Mouse (Mus musculus): ENCODE results near the gene Mfn1.

Gene Mfn1

DNA sequence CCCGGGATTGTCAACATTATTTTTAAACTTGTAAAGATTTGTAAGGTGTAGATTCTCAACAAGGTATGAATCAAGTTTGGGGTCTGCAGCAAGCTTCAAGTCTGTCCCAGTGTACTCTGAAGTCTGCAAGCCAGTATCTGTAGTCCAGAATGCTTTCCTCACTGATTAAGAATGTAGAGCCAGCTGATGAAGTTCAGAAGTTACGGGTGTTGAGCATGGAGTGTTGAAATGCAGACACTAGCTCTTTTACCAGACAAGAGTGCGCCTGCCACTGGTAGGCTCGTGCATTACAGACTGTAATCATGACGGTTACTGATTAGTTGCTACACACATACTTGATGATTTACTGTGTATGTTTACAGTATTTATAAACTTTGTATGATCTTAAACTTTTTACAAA, 49.5 kb downstream of the Mfn1 start:
- peaks cover 19% of the 10 kb centered on the region for H3K36me3 ChIP-seq (ENCODE audit: insufficient read depth, low read length)
- H3K4me3 ChIP-seq (replicated peaks; ENCODE audit: low read length): no peak overlapping the region
- H3K27me3 ChIP-seq (ENCODE audit: insufficient read depth, low read length): no peaks in the 10 kb centered on the region
- peaks cover 42% of the 10 kb centered on the region for H3K4me1 ChIP-seq (replicated peaks; ENCODE audit: low read depth, low read length)
- no peaks in the 10 kb centered on the region for H3K9me3 ChIP-seq (ENCODE audit: low read length)
- no peak for TF ChIP-seq NANOG (IDR thresholded peaks at IDR 0.05; ENCODE audit: borderline replicate concordance, low read length)
- peak; percentile 18; the same call in 1 of the 2 replicates for TF ChIP-seq CTCF (conservative IDR thresholded peaks at IDR 0.05; ENCODE audit: low read length)
- TF ChIP-seq POU5F1 (IDR thresholded peaks at IDR 0.05; ENCODE audit: borderline replicate concordance, low read length): no peak

DNA sequence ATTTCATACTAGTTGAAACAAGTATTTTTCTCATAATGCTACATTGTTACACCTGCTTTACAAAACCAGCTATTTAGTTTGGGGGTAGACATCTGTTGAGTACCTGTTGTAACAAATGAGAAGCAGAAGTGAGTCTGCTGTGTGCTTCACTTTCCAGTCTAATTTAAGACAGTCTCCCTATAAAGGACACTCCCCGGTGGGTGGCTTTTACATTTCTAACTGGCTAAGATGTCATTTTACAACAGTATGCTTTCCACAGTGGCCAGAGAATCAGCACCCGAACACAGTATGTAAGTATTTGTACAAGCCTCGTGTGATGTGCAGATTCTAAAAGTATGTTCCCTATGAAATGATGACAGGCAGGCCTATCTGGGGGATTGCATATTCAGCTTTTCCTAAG, 51.5 kb downstream of the Mfn1 start:
- Histone ChIP-seq H3K9me3 (ENCODE audit: low read length) (no peaks in the 10 kb centered on the region), H3K36me3 (ENCODE audit: insufficient read depth, low read length) (peaks cover 13% of the 10 kb centered on the region), H3K4me1 (replicated peaks; ENCODE audit: low read depth, low read length) (peaks cover 33% of the 10 kb centered on the region), H3K4me3 (replicated peaks; ENCODE audit: low read length) (no peak overlapping the region), H3K27me3 (ENCODE audit: insufficient read depth, low read length) (no peaks in the 10 kb centered on the region)
- TF ChIP-seq POU5F1 (IDR thresholded peaks at IDR 0.05; ENCODE audit: borderline replicate concordance, low read length) (no peak), CTCF (conservative IDR thresholded peaks at IDR 0.05; ENCODE audit: low read length) (no peak), NANOG (IDR thresholded peaks at IDR 0.05; ENCODE audit: borderline replicate concordance, low read length) (no peak)

- no peak overlapping the region for H3K4me3 ChIP-seq (replicated peaks; ENCODE audit: low read length)
- peaks cover 25% of the 10 kb centered on the region for H3K4me1 ChIP-seq (replicated peaks; ENCODE audit: low read depth, low read length)
- H3K27me3 ChIP-seq (ENCODE audit: insufficient read depth, low read length): no peaks in the 10 kb centered on the region
- no peaks in the 10 kb centered on the region for H3K9me3 ChIP-seq (ENCODE audit: low read length)
- no peak for TF ChIP-seq NANOG (IDR thresholded peaks at IDR 0.05; ENCODE audit: borderline replicate concordance, low read length)
- TF ChIP-seq POU5F1 (IDR thresholded peaks at IDR 0.05; ENCODE audit: borderline replicate concordance, low read length): no peak
- no peak for TF ChIP-seq CTCF (conservative IDR thresholded peaks at IDR 0.05; ENCODE audit: low read length)
- H3K36me3 ChIP-seq (ENCODE audit: insufficient read depth, low read length): peaks cover 15% of the 10 kb centered on the region
Observed at GRCm38 (mm10) chr3:32581911-32582310, 52.6 kb downstream of the Mfn1 start.

- Histone ChIP-seq H3K36me3 (ENCODE audit: insufficient read depth, low read length) (peaks cover 24% of the 10 kb centered on the region), H3K4me3 (replicated peaks; ENCODE audit: low read length) (no peak overlapping the region), H3K9me3 (ENCODE audit: low read length) (no peaks in the 10 kb centered on the region), H3K4me1 (replicated peaks; ENCODE audit: low read depth, low read length) (peaks cover 9% of the 10 kb centered on the region), H3K27me3 (ENCODE audit: insufficient read depth, low read length) (no peaks in the 10 kb centered on the region)
- no peak for TF ChIP-seq POU5F1 (IDR thresholded peaks at IDR 0.05; ENCODE audit: borderline replicate concordance, low read length)
- TF ChIP-seq CTCF (conservative IDR thresholded peaks at IDR 0.05; ENCODE audit: low read length): no peak
- TF ChIP-seq NANOG (IDR thresholded peaks at IDR 0.05; ENCODE audit: borderline replicate concordance, low read length): no peak
Observed at GRCm38 (mm10) chr3:32583489-32583888, 54.2 kb downstream of the Mfn1 start.

GRCm38 (mm10) chr3:32586274-32586673, 57.0 kb downstream of the Mfn1 start:
- H3K36me3 ChIP-seq (ENCODE audit: insufficient read depth, low read length): peaks cover 32% of the 10 kb centered on the region
- no peaks in the 10 kb centered on the region for H3K4me1 ChIP-seq (replicated peaks; ENCODE audit: low read depth, low read length)
- no peaks in the 10 kb centered on the region for H3K9me3 ChIP-seq (ENCODE audit: low read length)
- no peak overlapping the region for H3K4me3 ChIP-seq (replicated peaks; ENCODE audit: low read length)
- H3K27me3 ChIP-seq (ENCODE audit: insufficient read depth, low read length): no peaks in the 10 kb centered on the region
- TF ChIP-seq CTCF (conservative IDR thresholded peaks at IDR 0.05; ENCODE audit: low read length): no peak
- TF ChIP-seq NANOG (IDR thresholded peaks at IDR 0.05; ENCODE audit: borderline replicate concordance, low read length): no peak
- no peak for TF ChIP-seq POU5F1 (IDR thresholded peaks at IDR 0.05; ENCODE audit: borderline replicate concordance, low read length)

DNA sequence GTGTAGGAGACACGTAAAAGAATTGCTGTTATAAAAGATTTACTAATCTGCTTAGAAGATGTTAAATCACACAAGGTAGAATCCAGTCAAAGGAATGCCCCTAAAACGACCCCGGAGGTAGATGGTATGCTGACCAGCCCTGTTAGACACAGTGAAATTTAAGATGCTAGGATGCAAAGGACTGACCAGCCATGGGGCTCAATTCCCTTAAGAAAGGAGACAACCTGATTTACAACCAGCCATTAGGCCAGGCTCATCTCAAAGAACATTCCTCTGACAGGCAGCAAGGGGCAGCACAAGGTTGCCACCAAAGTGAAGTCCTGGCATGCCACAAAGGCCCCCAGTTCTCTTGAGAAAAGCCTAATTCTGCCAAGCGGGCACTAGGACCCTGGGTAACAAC, 65.8 kb downstream of the Mfn1 start:
- Histone ChIP-seq H3K4me1 (replicated peaks; ENCODE audit: low read depth, low read length) (peaks cover 8% of the 10 kb centered on the region), H3K27me3 (ENCODE audit: insufficient read depth, low read length) (no peaks in the 10 kb centered on the region), H3K4me3 (replicated peaks; ENCODE audit: low read length) (no peak overlapping the region), H3K9me3 (ENCODE audit: low read length) (no peaks in the 10 kb centered on the region), H3K36me3 (ENCODE audit: insufficient read depth, low read length) (no peaks in the 10 kb centered on the region; the same call in 1 of the 2 replicates)
- TF ChIP-seq POU5F1 (IDR thresholded peaks at IDR 0.05; ENCODE audit: borderline replicate concordance, low read length) (no peak), NANOG (IDR thresholded peaks at IDR 0.05; ENCODE audit: borderline replicate concordance, low read length) (no peak), CTCF (conservative IDR thresholded peaks at IDR 0.05; ENCODE audit: low read length) (no peak)

- Histone ChIP-seq H3K9me3 (ENCODE audit: low read length) (no peaks in the 10 kb centered on the region; the same call in 1 of the 2 replicates), H3K4me3 (replicated peaks; ENCODE audit: low read length) (no peak overlapping the region), H3K4me1 (replicated peaks; ENCODE audit: low read depth, low read length) (peaks cover 22% of the 10 kb centered on the region), H3K36me3 (ENCODE audit: insufficient read depth, low read length) (no peaks in the 10 kb centered on the region), H3K27me3 (ENCODE audit: insufficient read depth, low read length) (no peaks in the 10 kb centered on the region)
- TF ChIP-seq POU5F1 (IDR thresholded peaks at IDR 0.05; ENCODE audit: borderline replicate concordance, low read length): no peak
- no peak for TF ChIP-seq CTCF (conservative IDR thresholded peaks at IDR 0.05; ENCODE audit: low read length)
- no peak for TF ChIP-seq NANOG (IDR thresholded peaks at IDR 0.05; ENCODE audit: borderline replicate concordance, low read length)
Observed at GRCm38 (mm10) chr3:32599328-32599727, 70.1 kb downstream of the Mfn1 start.

DNA sequence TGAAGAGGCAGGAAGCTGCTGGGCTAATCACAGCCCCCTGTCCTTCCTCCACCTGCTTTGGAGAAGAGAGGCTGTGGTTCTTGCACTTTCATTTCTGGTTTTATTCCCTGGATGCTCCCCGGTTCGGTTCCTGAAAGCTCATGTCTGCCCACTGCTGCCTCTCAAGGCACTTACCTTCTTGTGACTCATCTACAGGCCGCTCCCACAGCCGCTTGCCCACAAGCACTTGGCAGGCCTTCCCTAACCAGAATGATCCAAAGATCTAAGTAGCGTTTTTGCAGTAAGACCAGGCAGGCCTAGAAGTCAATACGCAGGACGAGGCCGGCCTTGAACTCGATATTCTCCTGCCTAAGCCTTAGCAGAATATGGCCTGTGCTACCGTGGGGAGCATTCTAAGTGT, 71.8 kb downstream of the Mfn1 start:
- Histone ChIP-seq H3K9me3 (ENCODE audit: low read length) (no peaks in the 10 kb centered on the region; the same call in none of the 2 replicates), H3K4me1 (replicated peaks; ENCODE audit: low read depth, low read length) (peaks cover 22% of the 10 kb centered on the region), H3K27me3 (ENCODE audit: insufficient read depth, low read length) (no peaks in the 10 kb centered on the region), H3K36me3 (ENCODE audit: insufficient read depth, low read length) (no peaks in the 10 kb centered on the region), H3K4me3 (replicated peaks; ENCODE audit: low read length) (no peak overlapping the region)
- TF ChIP-seq NANOG (IDR thresholded peaks at IDR 0.05; ENCODE audit: borderline replicate concordance, low read length) (no peak), POU5F1 (IDR thresholded peaks at IDR 0.05; ENCODE audit: borderline replicate concordance, low read length) (no peak)

DNA sequence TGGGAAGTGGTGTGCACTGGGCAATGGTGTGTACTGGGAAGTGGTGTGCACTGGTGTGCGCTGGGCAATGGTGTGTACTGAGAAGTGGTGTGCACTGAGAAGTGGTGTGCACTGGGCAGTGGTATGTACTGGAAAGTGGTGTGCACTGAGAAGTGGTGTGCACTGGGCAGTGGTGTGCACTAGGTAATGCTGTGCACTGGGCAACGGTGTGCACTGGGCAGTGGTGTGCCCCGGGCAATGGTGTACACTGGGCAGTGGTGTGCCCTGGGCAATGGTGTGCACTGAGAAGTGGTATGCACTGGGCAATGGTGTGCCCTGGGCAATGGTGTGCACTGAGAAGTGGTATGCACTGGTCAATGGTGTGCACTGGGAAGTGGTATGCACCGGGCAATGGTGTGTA, 80.0 kb downstream of the Mfn1 start:
- H3K4me3 ChIP-seq (replicated peaks; ENCODE audit: low read length): no peak overlapping the region
- no peak for TF ChIP-seq NANOG (IDR thresholded peaks at IDR 0.05; ENCODE audit: borderline replicate concordance, low read length)
- no peak for TF ChIP-seq CTCF (conservative IDR thresholded peaks at IDR 0.05; ENCODE audit: low read length)
- no peak for TF ChIP-seq POU5F1 (IDR thresholded peaks at IDR 0.05; ENCODE audit: borderline replicate concordance, low read length)
- peaks cover 4% of the 10 kb centered on the region; the same call in 1 of the 2 replicates for H3K27me3 ChIP-seq (ENCODE audit: insufficient read depth, low read length)
- no peaks in the 10 kb centered on the region for H3K36me3 ChIP-seq (ENCODE audit: insufficient read depth, low read length)
- H3K4me1 ChIP-seq (replicated peaks; ENCODE audit: low read depth, low read length): peaks cover 38% of the 10 kb centered on the region
- H3K9me3 ChIP-seq (ENCODE audit: low read length): no peaks in the 10 kb centered on the region; the same call in 1 of the 2 replicates

All from E14TG2a.4 (cell line).